Mouse (Mus musculus): ENCODE results near the gene Lcn3. TPM values are rescaled to one million over a fixed set of nuclear protein-coding genes. Genes with fewer than 3 reads are reported as not detected.

The Lcn3 gene
- polyA plus RNA-seq (2017; shearing (Covaris generic)) = not detected

DNA sequence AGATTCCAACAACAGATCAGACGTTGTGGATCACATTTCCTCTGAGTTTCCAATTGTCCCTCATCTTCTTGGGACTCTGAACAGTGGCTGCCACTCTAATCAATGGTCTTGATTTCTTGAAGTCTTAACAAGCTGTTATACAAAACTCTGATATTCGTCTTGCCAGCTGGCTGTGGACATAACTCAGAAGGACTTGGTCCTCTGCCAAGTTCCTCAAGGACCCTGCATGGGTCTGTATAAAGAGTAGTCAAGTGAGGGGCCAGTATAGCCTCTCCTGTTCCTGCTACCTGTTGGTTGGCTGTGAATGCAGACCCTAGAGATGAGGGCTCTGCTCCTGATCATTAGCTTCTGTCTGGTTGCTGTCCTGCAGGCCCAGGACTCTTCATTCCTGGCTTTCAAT is at the start of gene Lcn3:
TSS of gene Lcn3 (plus strand) at position 301 of the 400 bp plus-strand sequence.

DNA sequence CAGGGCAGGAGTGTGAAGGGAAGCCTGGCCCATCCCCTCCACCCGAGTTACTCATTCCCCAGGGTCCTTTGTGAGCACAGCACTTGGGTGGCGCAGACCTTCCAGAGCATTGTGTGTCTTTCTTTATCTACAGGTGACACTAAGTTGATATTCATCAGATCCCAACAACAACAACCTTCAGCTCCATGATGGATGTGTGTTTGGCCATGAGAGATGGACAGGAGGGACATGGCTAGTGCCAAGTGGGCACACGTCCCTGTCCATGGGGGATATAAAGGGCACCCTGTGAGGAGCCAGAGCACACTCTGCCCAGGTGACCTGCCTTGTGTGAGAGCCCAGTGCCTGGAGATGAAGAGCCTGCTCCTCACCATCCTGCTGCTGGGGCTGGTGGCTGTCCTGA is 28.7 kb upstream of the Lcn3 start, which contains the start of gene Obp2b:
TSS of gene Obp2b (plus strand) at position 301 of the 400 bp plus-strand sequence.

DNA sequence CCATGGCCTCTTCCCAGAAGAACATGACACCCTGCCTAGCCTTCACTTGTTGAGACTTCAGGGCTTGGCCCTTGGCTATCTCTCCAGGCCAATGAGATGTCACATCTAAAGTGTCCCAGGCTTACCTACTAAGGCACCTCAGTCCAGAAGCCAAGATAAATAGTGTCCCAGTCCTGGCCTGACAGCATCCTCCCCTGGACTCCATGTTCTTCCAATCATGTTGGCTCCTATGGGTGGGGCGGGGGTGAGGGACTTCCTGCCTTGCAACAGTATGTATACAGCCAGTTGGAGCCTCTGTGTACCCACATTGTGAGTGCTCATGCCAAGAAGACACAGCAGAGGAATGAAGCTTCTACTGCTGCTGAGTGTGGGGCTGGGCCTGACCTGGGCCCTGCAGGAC is 11.3 kb downstream of the Lcn3 start, which contains the start of gene Lcn11:
TSS of gene Lcn11 (plus strand) at position 301 of the 400 bp plus-strand sequence.

GRCm38 (mm10) chr2:25781957-25782356 is 16.6 kb downstream of the Lcn3 start, which contains the start of gene Gm13539:
Gm13539 (plus strand) TSS chr2:25782257.

DNA sequence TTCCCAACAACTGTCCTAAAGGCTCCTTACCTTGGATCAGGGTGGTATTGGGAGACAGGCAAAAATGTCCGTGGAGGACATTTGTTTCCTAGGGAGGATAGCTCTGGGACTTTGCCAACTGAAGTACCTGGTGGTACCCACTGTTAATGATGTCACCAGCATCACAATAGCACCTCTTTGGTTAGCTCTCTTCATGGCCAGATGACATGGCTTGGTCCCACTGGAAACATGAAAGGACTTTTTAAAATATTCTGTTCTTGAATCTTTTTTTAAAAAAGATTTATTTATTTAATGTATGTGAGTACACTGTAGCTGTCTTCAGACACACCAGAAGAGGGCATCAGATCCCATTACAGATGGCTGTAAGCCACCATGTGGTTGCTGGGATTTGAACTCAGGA is 50.4 kb downstream of the Lcn3 start, which contains the start of gene Glt6d1:
TSS of gene Glt6d1 (minus strand) at position 101 of the 400 bp plus-strand sequence.

Other genes starting within 250 kb of the Lcn3 start
- gene Traf2, start 218.6 kb upstream of the Lcn3 start, polyA plus RNA-seq (2017; shearing (Covaris generic)) = 124 TPM
- gene Edf1, start 207.7 kb upstream of the Lcn3 start, polyA plus RNA-seq (2017; shearing (Covaris generic)) = 318 TPM
- 0.45 TPM for gene Mamdc4, start 190.7 kb upstream of the Lcn3 start, polyA plus RNA-seq (2017; shearing (Covaris generic))
- gene Phpt1, start 190.3 kb upstream of the Lcn3 start, polyA plus RNA-seq (2017; shearing (Covaris generic)) = 73.4 TPM
- gene Ajm1, start 183.8 kb upstream of the Lcn3 start, polyA plus RNA-seq (2017; shearing (Covaris generic)) = not detected
- 17.8 TPM for gene Rabl6, start 157.0 kb upstream of the Lcn3 start, polyA plus RNA-seq (2017; shearing (Covaris generic))
- not detected for gene Ccdc183, start 147.9 kb upstream of the Lcn3 start, polyA plus RNA-seq (2017; shearing (Covaris generic))
- 1.0 TPM for gene Tmem141, start 143.6 kb upstream of the Lcn3 start, polyA plus RNA-seq (2017; shearing (Covaris generic))
- gene Fcna, start 137.5 kb upstream of the Lcn3 start, polyA plus RNA-seq (2017; shearing (Covaris generic)) = 16.4 TPM
- not detected for gene Lcn8, start 112.4 kb upstream of the Lcn3 start, polyA plus RNA-seq (2017; shearing (Covaris generic))
- gene Lcn5, start 107.6 kb upstream of the Lcn3 start, polyA plus RNA-seq (2017; shearing (Covaris generic)) = not detected
- gene Lcn6, start 88.8 kb upstream of the Lcn3 start, polyA plus RNA-seq (2017; shearing (Covaris generic)) = not detected
- gene Lcn10, start 82.8 kb upstream of the Lcn3 start, polyA plus RNA-seq (2017; shearing (Covaris generic)) = 0.62 TPM
- gene Obp2a, start 65.5 kb upstream of the Lcn3 start, polyA plus RNA-seq (2017; shearing (Covaris generic)) = not detected
- 179 TPM for gene Bmyc, start 58.8 kb upstream of the Lcn3 start, polyA plus RNA-seq (2017; shearing (Covaris generic))
- gene Obp2b, start 28.6 kb upstream of the Lcn3 start, polyA plus RNA-seq (2017; shearing (Covaris generic)) = not detected
- gene Lcn11, start 11.4 kb downstream of the Lcn3 start, polyA plus RNA-seq (2017; shearing (Covaris generic)) = not detected
- not detected for gene Gm13539, start 16.7 kb downstream of the Lcn3 start, polyA plus RNA-seq (2017; shearing (Covaris generic))
- gene Glt6d1, start 50.3 kb downstream of the Lcn3 start, polyA plus RNA-seq (2017; shearing (Covaris generic)) = not detected
- gene Lcn9, start 57.6 kb downstream of the Lcn3 start, polyA plus RNA-seq (2017; shearing (Covaris generic)) = not detected
- gene Sohlh1, start 81.7 kb downstream of the Lcn3 start, polyA plus RNA-seq (2017; shearing (Covaris generic)) = 0.52 TPM
- 0.72 TPM for gene Kcnt1, start 98.2 kb downstream of the Lcn3 start, polyA plus RNA-seq (2017; shearing (Covaris generic))
- gene Camsap1, start 217.7 kb downstream of the Lcn3 start, polyA plus RNA-seq (2017; shearing (Covaris generic)) = 3.6 TPM